Mouse (Mus musculus): ENCODE data around the gene Gm21976.

DNA sequence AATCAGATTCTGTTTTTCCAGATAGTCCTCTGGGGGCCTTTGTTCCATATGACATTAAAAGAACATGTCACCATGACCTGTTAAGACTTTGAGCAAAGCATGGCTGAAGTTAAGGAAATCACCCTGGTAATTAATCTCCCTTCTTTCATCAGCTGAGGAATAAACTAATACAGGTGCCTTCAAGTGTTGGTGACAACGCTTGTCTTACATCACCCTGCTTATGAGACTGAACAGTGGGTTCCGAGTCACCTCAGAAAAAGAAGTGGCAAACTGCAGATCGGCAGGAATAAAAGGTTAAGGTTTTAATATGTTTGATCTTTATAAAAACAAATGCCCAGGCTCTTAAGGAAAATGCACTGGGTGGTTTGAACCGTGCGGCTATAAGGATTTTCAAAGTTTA lies at the start of gene Gm21976:
- TF ChIP-seq CTCF (IDR thresholded peaks at IDR 0.05), result no peak
- no peak for TF ChIP-seq EP300 (IDR thresholded peaks at IDR 0.05; ENCODE audit: insufficient read depth, low read depth, low read length)
- no peak for TF ChIP-seq POLR2A (IDR thresholded peaks at IDR 0.05; ENCODE audit: insufficient read depth, low read depth, low read length)

Measured in heart, adult 2 months (tissue).